Mouse (Mus musculus) liver, embryonic 13.5 days (tissue): ENCODE data around the gene Sbk1. TPM values are rescaled to one million over a fixed set of nuclear protein-coding genes. Genes with fewer than 3 reads are reported as not detected.
"Not testable (repeated sequence)": the region's sequence is repeated elsewhere in the genome, so short reads cannot be mapped to it uniquely, and the experiment has no call there.

Experiments used
- ATAC-seq: fragments of 200-750 bp; cut with Nextera tagmentation; 2 replicates; pipeline ENCODE4 v1.8.0; 2017; ENCODE audit warnings: low read depth, mild to moderate bottlenecking, moderate number of reproducible peaks, moderate library complexity
- DNase-seq: peaks from one replicate; pipeline ENCODE4 v3.0.0; 2022
- H3K27ac ChIP-seq: fragments of 300-500 bp; sonication (generic); 2 replicates; pipeline ENCODE4 v1.5.1; 2015; ENCODE audit warnings: moderate library complexity, mild to moderate bottlenecking, inconsistent platforms
- H3K27me3 ChIP-seq: fragments of 300-500 bp; sonication (generic); 2 replicates; pipeline ENCODE4 v1.6.1; 2015; ENCODE audit warnings: mild to moderate bottlenecking, inconsistent platforms
- H3K36me3 ChIP-seq: fragments of 300-500 bp; sonication (generic); 2 replicates; pipeline ENCODE4 v1.6.1; 2015; ENCODE audit warnings: mild to moderate bottlenecking, inconsistent platforms
- H3K4me1 ChIP-seq: fragments of 300-500 bp; sonication (generic); replicated peaks from 2 replicates; pipeline ENCODE4 v1.6.1; 2015; ENCODE audit warnings: inconsistent platforms
- H3K4me2 ChIP-seq: fragments of 300-500 bp; sonication (generic); 2 replicates; pipeline ENCODE4 v1.6.1; 2015; ENCODE audit warnings: inconsistent platforms, mild to moderate bottlenecking, moderate library complexity
- H3K4me3 ChIP-seq: fragments of 300-500 bp; sonication (generic); replicated peaks from 2 replicates; pipeline ENCODE4 v1.5.1; 2015; ENCODE audit warnings: mild to moderate bottlenecking, inconsistent platforms
- H3K9ac ChIP-seq: fragments of 300-500 bp; sonication (generic); 2 replicates; pipeline ENCODE4 v1.6.1; 2015; ENCODE audit warnings: mild to moderate bottlenecking, inconsistent platforms
- H3K9me3 ChIP-seq: fragments of 300-500 bp; sonication (generic); replicated peaks from 2 replicates; pipeline ENCODE4 v1.6.1; 2016; ENCODE audit warnings: inconsistent platforms
- WGBS: fragments of 180-500 bp; shearing (Covaris S2); methylation state at CpG from one replicate; pipeline ENCODE4 v1.1.7; 2015; ENCODE audit not compliant: insufficient replicate concordance; 5-methylcytosine and 5-hydroxymethylcytosine counted together
- polyA plus RNA-seq: library from polyadenylated mRNA; unstranded; fragments of >200 nt; fragmentation: Nextera tagmentation; extraction: Ambion mirVana; gene quantifications from 2 replicates; pipeline ENCODE4 v1.2.1, GENCODE M21; 2015

Gene Sbk1
- polyA plus RNA-seq, 1 experiment from 2014 or later: 1.3 TPM

DNA sequence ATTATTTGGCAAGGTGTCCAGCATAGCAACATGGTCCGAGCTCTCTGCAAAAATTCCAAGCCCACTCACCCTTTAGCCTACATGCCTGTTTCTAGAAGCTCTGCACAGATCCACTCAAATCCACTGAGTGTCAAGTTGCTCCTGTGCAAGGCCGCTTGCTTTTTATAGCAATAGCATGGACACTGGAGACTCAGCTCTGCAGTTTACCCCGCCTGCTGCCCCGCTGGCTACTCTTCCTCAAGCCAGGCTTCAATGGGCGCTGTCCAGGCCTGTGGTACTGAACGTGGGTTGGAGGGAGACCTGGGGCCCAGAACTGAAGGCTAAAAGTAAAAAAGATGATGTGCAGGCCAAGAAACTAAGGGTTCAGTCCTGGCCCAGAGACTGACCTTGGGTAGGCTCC lies 8.3 kb downstream of the Sbk1 start:
- ATAC-seq: no peak
- H3K36me3 ChIP-seq: no peaks in the 10 kb centered on the region
- no peak for DNase-seq
- peaks cover 21% of the 10 kb centered on the region for H3K4me1 ChIP-seq
- H3K27me3 ChIP-seq: peaks cover 16% of the 10 kb centered on the region
- WGBS: 46% methylated on average over 6 of the region's 6 CpGs
- H3K9ac ChIP-seq: no peak overlapping the region
- no peak overlapping the region for H3K27ac ChIP-seq
- no peaks in the 10 kb centered on the region for H3K9me3 ChIP-seq
- H3K4me2 ChIP-seq: no peak overlapping the region
- H3K4me3 ChIP-seq: no peak overlapping the region

DNA sequence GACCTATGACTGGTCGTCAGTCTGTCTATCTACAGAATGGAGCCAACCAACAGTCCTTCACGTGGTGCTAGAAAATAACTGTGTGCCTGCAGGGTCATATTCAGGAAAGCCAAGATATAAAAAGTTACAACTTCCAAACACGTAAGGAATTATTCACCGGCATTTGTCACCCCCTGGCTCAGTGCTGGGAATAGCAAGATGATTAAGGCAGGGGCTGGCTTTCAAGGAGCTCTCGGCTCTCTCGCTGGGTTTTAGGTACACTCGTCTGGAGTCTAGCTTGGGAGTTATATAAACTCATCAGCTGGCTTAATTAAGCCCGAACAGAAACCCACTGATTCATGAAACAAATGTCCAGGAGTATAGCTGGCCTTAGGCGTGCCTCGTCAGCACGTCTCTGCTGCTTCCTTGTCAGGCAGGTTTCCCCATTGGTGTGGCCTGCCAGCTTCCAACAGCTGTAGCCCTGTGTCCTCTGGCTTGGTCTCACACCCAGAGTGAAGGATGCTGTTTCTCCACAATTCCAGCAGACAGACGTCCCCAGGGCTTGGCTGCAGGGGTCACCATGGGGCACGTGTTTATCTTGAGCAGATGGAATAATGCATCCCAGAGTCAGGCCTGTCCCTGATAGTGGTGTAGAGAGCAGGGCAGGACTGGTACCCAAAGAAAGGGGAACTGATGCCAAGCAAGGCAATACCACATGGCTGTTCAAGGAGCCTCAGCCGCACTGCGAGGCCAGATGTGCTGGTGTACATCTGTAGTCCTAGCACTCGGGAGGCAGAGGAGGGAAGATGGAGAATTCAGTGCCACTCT lies 9.7 kb downstream of the Sbk1 start:
- no peak overlapping the region for H3K27ac ChIP-seq
- no peak overlapping the region for H3K4me2 ChIP-seq
- ATAC-seq: no peak
- no peaks in the 10 kb centered on the region for H3K9me3 ChIP-seq
- H3K27me3 ChIP-seq: peaks cover 2% of the 10 kb centered on the region; the same call in 1 of the 2 replicates
- 68% methylated on average over 16 of the region's 16 CpGs for WGBS
- H3K9ac ChIP-seq: no peak overlapping the region
- H3K36me3 ChIP-seq: no peaks in the 10 kb centered on the region
- DNase-seq: no peak
- peaks cover 16% of the 10 kb centered on the region for H3K4me1 ChIP-seq
- no peak overlapping the region for H3K4me3 ChIP-seq

- H3K27me3 ChIP-seq, DNase-seq, H3K9me3 ChIP-seq, H3K36me3 ChIP-seq, H3K4me2 ChIP-seq, H3K9ac ChIP-seq, ATAC-seq, H3K4me3 ChIP-seq, H3K27ac ChIP-seq: not testable (repeated sequence)
- WGBS: 66% methylated on average over 8 of the region's 8 CpGs
- peaks cover 16% of the 10 kb centered on the region for H3K4me1 ChIP-seq
Observed at GRCm38 (mm10) chr7:126282683-126282990, 10.2 kb downstream of the Sbk1 start.

DNA sequence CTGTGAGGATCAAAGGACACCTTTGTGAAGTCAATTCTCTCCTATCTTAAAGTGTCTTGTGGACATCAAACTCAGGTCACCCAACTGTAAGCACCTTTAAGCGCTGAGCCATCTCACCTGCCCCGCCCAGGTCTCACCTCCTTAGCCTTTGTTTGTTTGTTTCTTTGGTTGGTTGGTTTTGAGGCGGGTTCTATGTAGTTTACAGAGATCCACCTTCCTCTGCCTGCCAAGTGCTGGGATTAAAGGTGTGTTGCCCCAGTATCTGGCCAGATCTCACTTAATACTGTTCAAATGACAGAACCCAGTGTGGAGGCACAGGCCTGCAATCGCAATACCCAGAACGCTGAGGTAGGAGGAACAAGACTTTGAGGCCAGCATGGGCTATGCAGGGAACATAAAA lies 11.6 kb downstream of the Sbk1 start:
- ATAC-seq (no peak), DNase-seq (no peak)
- H3K27me3 ChIP-seq: no peaks in the 10 kb centered on the region
- no peaks in the 10 kb centered on the region for H3K36me3 ChIP-seq
- H3K9ac ChIP-seq: no peak overlapping the region
- no peak overlapping the region for H3K27ac ChIP-seq
- H3K9me3 ChIP-seq: no peaks in the 10 kb centered on the region
- H3K4me3 ChIP-seq: no peak overlapping the region
- WGBS: 68% methylated on average over 5 of the region's 5 CpGs
- peaks cover 16% of the 10 kb centered on the region for H3K4me1 ChIP-seq
- no peak overlapping the region for H3K4me2 ChIP-seq

DNA sequence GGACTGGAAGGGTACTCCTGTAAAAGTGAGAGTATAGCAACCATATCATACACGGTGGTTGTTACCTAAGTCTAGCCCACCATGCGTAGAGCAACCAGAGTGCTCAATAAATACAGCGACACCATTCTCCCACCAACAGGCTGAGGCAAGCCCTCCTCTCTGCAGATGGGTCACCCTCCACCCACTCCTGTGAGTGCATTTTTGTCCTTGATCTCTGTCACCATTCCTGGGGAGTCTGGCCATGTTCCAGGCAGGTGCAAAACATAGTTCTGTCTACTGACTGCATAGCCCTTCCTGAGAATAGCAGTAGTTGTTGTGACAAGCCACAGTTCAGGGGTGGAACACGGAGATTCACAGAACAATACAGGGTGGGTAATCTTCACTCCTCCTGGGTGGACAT lies 12.0 kb downstream of the Sbk1 start:
- Histone ChIP-seq H3K4me1 (peaks cover 16% of the 10 kb centered on the region), H3K4me3 (no peak overlapping the region), H3K27ac (no peak overlapping the region), H3K27me3 (no peaks in the 10 kb centered on the region), H3K4me2 (no peak overlapping the region), H3K9me3 (no peaks in the 10 kb centered on the region), H3K36me3 (no peaks in the 10 kb centered on the region), H3K9ac (no peak overlapping the region)
- ATAC-seq (no peak), DNase-seq (no peak)
- 66% methylated on average over 4 of the region's 4 CpGs for WGBS

DNA sequence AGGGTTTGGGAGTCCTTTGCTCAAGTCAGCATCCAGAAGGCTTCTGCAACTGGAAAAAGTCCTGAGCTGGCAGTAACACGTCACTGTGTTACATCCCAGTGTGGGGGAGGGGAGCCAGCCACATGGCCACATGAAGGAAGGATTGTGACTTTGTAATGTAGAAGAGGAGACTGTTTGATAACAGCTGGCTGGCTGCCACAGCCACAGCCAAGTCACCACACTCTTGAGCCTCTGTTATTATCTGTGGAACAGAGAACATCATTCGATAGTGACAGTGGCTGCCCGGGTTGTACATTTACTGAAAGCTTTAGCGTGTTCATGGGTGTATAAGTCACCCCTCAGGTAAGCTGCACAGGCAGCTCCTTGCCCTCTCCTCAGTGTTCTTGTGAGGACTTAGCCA lies 12.4 kb downstream of the Sbk1 start:
- H3K4me3 ChIP-seq: no peak overlapping the region
- H3K9me3 ChIP-seq: no peaks in the 10 kb centered on the region
- no peaks in the 10 kb centered on the region for H3K27me3 ChIP-seq
- H3K4me2 ChIP-seq: no peak overlapping the region
- WGBS: 48% methylated on average over 4 of the region's 4 CpGs
- no peak for ATAC-seq
- no peak overlapping the region for H3K9ac ChIP-seq
- H3K4me1 ChIP-seq: peaks cover 16% of the 10 kb centered on the region
- no peak for DNase-seq
- H3K36me3 ChIP-seq: no peaks in the 10 kb centered on the region
- no peak overlapping the region for H3K27ac ChIP-seq

DNA sequence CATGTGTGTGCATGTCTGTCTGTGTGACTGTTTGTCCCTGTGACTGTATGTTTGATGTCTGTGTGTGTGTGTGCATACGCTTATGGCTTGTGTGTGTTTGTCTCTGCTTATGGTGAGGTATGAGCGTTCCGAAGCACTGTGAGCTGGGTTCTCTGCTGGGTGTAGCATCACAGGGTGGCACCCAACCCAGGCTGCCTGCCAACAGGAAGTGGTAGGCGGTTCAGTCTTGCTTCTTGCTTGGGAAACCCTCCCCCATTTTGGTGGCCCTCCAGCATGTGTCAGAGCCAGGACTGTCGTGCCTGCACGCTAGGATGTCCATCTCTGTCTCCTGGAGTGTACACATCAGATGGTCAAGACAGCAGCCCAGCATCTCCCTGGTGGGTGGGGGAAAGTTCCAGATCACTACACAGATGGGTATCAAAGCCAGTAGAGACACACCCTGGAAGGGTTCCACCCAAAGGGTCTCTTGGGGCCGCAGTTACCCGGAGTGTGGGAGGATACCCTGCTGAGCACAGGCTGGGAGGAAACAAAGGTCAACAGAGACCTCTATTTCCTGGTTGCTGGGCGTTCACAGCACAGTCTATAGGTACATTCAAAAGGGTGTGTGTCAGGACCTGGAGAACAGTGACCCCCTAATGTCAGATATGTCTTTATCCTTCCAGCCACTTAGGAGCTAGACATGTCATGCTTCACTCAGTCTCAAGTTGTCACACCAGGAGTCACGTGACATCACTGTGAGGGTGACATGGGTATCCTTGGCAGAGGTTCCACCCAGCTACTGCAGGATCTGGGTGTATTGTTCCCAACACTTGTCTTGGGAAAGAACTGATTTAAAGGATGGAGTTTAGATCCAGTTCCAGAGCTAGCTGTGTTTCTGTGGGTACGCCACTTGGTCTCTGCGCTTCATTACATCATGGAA lies 13.1 kb downstream of the Sbk1 start:
- DNase-seq (no peak), ATAC-seq (no peak)
- WGBS: 56% methylated on average over 12 of the region's 12 CpGs
- no peak overlapping the region for H3K9ac ChIP-seq
- no peaks in the 10 kb centered on the region for H3K9me3 ChIP-seq
- no peak overlapping the region for H3K4me2 ChIP-seq
- no peak overlapping the region for H3K4me3 ChIP-seq
- no peak overlapping the region for H3K27ac ChIP-seq
- H3K4me1 ChIP-seq: peaks cover 16% of the 10 kb centered on the region
- no peaks in the 10 kb centered on the region for H3K36me3 ChIP-seq
- 0 out of 2 replicates have a peak, but pooled peaks cover 2% of the 10 kb centered on the region for H3K27me3 ChIP-seq

- Histone ChIP-seq H3K27ac (no peak overlapping the region), H3K4me2 (no peak overlapping the region), H3K9me3 (no peaks in the 10 kb centered on the region), H3K4me1 (peaks cover 16% of the 10 kb centered on the region), H3K4me3 (no peak overlapping the region), H3K27me3 (peaks cover 10% of the 10 kb centered on the region; the same call in 1 of the 2 replicates), H3K36me3 (no peaks in the 10 kb centered on the region), H3K9ac (no peak overlapping the region)
- no peak for DNase-seq
- no peak for ATAC-seq
- WGBS: 56% methylated on average over 2 of the region's 2 CpGs
Observed at GRCm38 (mm10) chr7:126286311-126286710, 13.9 kb downstream of the Sbk1 start.

GRCm38 (mm10) chr7:126287493-126288103 lies 15.2 kb downstream of the Sbk1 start:
- H3K9me3 ChIP-seq: no peaks in the 10 kb centered on the region
- peaks cover 22% of the 10 kb centered on the region for H3K27me3 ChIP-seq
- ATAC-seq: no peak
- no peak overlapping the region for H3K4me2 ChIP-seq
- H3K4me1 ChIP-seq: peaks cover 16% of the 10 kb centered on the region
- no peak overlapping the region for H3K4me3 ChIP-seq
- 0 out of 2 replicates have a peak, but pooled peaks cover 4% of the 10 kb centered on the region for H3K36me3 ChIP-seq
- 28% methylated on average over 9 of the region's 10 CpGs for WGBS
- DNase-seq: no peak
- no peak overlapping the region for H3K9ac ChIP-seq
- H3K27ac ChIP-seq: no peak overlapping the region

DNA sequence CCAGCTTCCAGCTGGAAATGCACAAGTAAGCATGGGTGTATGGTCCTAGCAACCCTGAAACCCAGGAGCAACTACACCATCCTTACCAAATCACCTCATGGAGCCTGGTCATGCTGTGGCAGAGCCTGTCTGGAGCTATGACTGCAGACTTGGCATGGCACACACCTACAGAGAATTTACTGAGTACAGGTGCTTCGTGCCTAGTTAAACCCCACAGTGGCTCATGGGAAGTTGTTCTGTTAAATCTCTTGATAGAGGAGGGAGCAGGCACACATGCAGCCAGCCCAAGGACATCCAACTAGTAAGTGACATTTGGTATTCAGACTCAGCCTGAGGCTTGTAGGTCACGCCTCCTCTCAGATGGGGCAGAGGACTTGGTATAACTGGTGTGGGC lies 15.7 kb downstream of the Sbk1 start:
- Histone ChIP-seq H3K9ac (no peak overlapping the region), H3K27ac (no peak overlapping the region), H3K36me3 (0 out of 2 replicates have a peak, but pooled peaks cover 4% of the 10 kb centered on the region), H3K9me3 (no peaks in the 10 kb centered on the region), H3K4me1 (peaks cover 16% of the 10 kb centered on the region), H3K4me3 (no peak overlapping the region), H3K27me3 (peaks cover 27% of the 10 kb centered on the region), H3K4me2 (no peak overlapping the region)
- 73% methylated on average over 2 of the region's 2 CpGs for WGBS
- DNase-seq (no peak), ATAC-seq (no peak)

DNA sequence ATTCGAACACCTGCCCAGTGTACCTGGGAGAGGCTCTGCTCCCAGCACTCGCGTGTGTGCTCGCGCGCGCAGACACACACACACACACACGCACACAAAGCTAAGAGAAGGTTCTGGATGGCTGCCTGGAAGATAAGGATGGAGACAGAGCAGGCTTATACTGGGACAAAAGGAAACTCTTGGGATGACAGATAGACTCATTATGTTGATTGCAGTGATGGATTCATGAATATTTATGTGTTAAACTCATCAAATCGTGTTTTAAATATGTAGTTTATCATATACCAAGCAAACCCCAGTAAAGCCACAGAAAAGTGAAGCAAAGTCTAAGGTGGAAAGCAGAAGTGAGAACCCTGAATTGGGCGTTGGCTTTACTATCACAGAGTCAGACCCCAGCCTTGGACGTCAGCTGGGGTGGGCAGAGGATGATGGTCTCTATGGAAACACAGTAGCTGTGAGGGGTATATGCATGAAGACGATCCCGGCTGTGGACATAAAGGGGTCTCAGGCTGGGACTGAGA lies 16.2 kb downstream of the Sbk1 start:
- DNase-seq (no peak), ATAC-seq (no peak)
- 67% methylated on average over 13 of the region's 13 CpGs for WGBS
- Histone ChIP-seq H3K9ac (no peak overlapping the region), H3K9me3 (no peaks in the 10 kb centered on the region), H3K4me3 (no peak overlapping the region), H3K27ac (no peak overlapping the region), H3K4me2 (no peak overlapping the region), H3K27me3 (peaks cover 30% of the 10 kb centered on the region), H3K4me1 (peaks cover 16% of the 10 kb centered on the region), H3K36me3 (0 out of 2 replicates have a peak, but pooled peaks cover 4% of the 10 kb centered on the region)
